Mouse (Mus musculus): ENCODE results near the gene Dgki.

The Dgki gene

GRCm38 (mm10) chr6:37011597-37011996, 288.4 kb downstream of the Dgki start:
- DNase-seq (ENCODE audit: low spot score in 2 of 2), result no peak

DNA sequence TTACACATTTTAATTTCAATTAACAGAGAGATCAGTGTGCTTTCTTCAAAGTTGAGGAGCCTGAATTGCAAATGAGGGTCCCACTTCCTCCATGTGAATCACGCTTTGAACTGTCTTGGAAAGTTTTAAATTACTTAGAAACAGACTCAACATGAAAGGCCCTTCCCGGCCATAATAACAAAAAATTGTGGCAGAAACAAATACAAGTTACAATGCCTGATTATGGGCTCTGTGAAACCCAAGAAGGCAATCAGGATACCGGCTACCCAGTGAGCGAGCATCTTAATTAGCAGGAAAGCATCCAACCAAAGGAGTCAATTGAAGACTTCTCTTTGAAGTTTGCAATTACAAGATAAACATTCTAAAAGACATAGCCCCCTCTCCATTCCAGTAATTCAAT, 292.4 kb downstream of the Dgki start:
- no peak for DNase-seq (ENCODE audit: low spot score in 2 of 2)

DNA sequence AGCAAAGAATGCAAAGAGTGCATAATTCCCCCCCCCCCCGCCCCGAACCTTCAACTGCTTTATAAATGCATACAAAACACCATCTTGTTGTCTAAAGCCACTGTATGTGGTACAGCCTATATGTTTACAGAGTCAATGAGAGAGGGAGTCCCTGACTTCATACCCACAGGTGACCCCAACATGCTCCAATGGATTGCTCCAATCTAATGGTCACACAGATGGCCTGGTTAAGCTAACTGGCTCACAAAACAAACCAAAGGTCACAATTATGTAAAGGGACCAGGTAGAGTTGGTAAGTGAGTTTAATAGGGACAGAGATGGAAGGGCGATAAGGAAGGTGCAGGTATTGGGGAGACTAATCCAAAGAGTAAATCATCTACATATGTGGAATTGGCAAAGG, 295.1 kb downstream of the Dgki start:
- no peak for DNase-seq (ENCODE audit: low spot score in 2 of 2)

DNA sequence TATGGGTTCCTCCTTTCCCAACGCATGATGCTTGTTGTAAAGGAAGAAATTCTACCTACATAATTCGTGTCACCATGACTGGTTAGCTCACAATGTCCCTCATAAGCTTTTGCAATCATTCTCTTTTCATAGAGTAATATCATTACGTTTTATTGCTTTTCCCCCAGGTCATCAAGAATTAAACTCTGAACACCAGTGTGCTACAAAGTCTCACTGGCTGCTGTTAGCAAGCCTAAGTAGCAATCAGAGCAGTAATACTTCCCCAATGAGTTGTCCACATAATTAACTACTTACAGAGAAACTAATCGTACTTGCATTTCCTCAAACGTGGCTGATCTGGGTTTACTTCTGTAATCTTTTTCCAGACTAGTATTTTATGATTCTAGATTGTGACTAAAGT, 296.7 kb downstream of the Dgki start:
- no peak for DNase-seq (ENCODE audit: low spot score in 2 of 2)

DNA sequence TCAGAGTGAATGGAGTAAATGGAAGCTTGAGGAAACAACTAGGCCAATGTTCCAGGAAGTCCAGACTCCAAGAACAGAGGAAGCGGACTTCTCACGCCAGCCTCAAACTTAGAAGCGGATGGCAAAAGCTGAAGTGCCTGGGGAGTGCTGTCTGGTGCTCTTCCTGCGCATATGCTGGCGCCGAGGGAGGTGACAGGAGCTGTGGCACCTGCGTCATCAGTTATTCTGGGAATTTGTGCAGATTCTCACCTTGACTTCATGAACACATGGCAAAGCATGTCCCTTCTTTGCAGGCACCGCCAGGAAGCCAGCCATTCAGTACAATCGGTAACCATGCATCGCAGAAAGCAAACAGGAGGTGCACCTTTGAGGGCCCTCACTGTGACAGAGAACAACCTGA, 301.0 kb downstream of the Dgki start:
- DNase-seq (ENCODE audit: low spot score in 2 of 2), result no peak

DNA sequence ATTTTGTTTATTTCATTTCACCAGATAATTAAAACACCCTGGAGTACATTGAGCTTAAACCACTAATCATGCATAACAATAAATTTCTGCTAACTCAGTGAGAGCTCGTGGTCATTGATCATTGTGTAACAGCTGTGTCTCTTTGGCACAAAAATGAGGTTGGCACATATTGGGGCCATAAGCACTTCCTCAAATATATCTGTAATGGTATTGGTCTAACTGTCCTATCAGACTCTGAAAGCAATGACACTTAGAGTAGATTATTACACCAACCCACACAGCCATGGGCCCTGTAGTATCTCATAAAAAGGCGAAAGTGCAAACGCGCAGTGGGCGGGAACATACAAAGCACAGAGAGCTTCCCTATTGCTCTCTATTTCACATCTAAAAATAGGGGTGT, 305.7 kb downstream of the Dgki start:
- DNase-seq (ENCODE audit: low spot score in 2 of 2), result no peak

- DNase-seq (ENCODE audit: low spot score in 2 of 2), result no peak
Observed at GRCm38 (mm10) chr6:36990186-36990585, 309.8 kb downstream of the Dgki start.

GRCm38 (mm10) chr6:36988800-36989199, 311.2 kb downstream of the Dgki start:
- DNase-seq (ENCODE audit: low spot score in 2 of 2), result no peak

GRCm38 (mm10) chr6:36981646-36982045, 318.3 kb downstream of the Dgki start:
- peak; percentile 53 to 57 for DNase-seq (ENCODE audit: low spot score in 2 of 2)

DNA sequence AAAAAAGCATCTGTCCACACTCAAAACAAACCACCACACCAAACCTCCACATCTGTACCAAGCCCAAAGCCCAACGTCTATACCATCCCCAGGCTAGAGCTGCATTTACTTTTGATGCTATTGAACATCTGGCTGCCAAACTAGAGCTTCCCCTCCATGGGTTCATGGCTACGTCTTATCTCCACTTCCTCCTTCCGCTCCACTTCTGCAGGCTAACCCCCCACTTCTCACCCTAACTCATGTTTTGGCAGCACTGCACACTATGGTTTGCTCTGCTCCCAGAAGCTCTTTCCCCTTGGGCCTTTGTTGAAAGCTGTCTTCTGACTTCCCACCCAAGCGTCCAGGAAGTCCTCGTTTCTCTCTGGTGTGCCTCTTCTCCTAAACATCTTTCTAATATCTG, 319.5 kb downstream of the Dgki start:
- peak; percentile 3 to 23 for DNase-seq (ENCODE audit: low spot score in 2 of 2)

- peak in 1 of 2 experiments; percentile 7 for DNase-seq (ENCODE audit: low spot score in 2 of 2)
Observed at GRCm38 (mm10) chr6:36978176-36978575, 321.8 kb downstream of the Dgki start.

GRCm38 (mm10) chr6:36973096-36973495, 326.9 kb downstream of the Dgki start:
- no peak for DNase-seq (ENCODE audit: low spot score in 2 of 2)

- no peak for DNase-seq (ENCODE audit: low spot score in 2 of 2)
Observed at GRCm38 (mm10) chr6:36972494-36972893, 327.5 kb downstream of the Dgki start.

- DNase-seq (ENCODE audit: low spot score in 2 of 2), result no peak
Observed at GRCm38 (mm10) chr6:36969249-36969885, 330.6 kb downstream of the Dgki start.

DNA sequence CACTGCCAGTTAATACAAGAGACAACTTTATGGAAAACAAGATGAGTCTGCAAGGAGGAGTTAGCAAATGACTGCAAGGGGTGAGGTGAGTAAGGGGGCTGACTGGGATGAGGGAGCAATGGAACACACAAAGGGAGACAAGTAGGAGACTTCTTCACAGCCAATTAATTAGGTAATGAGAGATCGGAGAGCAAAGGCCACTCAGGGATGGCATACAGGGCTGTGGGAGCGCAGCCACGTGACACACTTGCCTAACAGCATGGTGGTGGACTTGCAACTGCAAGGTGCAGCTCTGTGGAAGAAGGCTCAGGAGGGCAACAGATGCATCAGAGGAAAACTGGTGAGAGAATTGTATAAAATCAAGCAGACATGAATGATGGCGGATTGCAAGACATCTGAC, 339.3 kb downstream of the Dgki start:
- no peak for DNase-seq (ENCODE audit: low spot score in 2 of 2)

DNA sequence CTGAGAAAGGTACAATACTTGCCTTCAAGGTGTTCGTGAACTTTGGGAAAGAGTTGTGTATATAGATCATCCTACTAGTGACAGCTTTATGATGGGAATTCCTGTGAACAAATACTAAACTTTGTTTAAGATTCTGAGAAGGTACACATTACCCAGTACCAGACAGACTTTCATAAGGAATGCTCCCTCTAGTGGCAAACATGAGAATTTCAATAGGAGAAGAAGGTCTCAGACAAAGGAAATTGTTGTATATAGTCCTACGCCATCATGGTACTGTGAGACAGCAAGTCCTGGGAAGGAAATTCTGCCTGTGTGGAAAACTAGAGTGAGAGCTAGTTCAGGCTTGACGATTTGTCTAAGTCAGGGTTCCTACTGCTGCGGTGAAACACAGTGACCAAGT, 344.7 kb downstream of the Dgki start:
- DNase-seq (ENCODE audit: low spot score in 2 of 2), result no peak

DNA sequence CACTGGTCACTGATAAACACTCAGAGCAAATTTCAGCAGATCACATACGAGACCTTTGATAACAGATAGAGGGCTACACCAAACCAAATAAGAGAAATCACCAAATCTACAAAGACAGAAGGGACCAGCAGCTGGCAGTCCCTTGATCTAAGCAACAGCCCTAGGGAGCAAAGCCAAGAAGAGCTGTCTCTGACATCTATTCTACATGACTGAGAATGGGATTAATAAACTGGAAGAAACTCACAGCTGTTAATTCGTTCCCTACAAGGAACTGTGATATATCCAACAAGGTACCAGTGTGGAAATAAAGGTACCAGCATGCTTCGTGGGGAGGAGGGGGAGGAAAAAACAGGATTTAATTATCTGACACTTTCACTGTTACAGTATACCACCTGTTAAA, 349.3 kb downstream of the Dgki start:
- no peak for DNase-seq (ENCODE audit: low spot score in 2 of 2)

DNA sequence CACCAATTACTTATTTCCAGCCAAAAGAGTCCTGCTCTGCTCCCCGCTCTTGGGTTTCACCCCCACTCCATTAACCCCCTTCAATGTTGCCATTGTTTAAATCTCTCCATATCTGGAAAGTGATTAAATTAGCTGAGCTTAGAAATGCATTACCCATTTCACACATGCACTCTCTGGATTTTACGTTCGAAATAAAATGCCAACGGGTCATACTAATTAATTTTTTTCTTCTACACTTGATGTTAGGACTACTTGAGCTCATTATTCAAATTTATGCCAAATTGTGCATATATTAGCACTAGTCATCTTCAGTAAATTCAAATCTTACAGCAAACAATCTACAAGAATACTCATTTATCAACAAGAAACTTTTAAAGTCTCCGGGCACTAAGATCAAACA, 352.1 kb downstream of the Dgki start:
- DNase-seq (ENCODE audit: low spot score in 2 of 2), result no peak

- no peak for DNase-seq (ENCODE audit: low spot score in 2 of 2)
Observed at GRCm38 (mm10) chr6:36937527-36937926, 362.5 kb downstream of the Dgki start.

- no peak for DNase-seq (ENCODE audit: low spot score in 2 of 2)
Observed at GRCm38 (mm10) chr6:36936816-36937215, 363.2 kb downstream of the Dgki start.

GRCm38 (mm10) chr6:36931473-36931872, 368.5 kb downstream of the Dgki start:
- DNase-seq (ENCODE audit: low spot score in 2 of 2), result no peak

GRCm38 (mm10) chr6:36929781-36930180, 370.2 kb downstream of the Dgki start:
- DNase-seq (ENCODE audit: low spot score in 2 of 2), result no peak

DNA sequence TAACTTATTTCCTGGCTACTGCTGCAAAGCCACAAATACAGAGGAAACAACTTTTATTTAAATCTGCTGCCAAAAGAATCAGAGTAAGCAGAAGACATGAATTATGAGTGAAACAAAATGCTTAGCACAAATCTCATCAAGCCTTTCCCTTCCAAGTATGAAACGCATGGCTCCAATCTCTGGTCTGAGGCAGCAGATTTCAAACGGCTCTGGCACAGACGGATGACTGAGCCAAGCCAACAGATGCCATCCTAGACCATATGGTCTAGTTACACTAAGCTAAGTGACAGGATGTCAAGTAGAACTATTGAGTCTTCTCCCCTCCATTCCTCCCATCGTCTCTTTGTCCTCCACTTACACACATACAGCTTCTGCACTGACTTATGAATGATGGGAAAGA, 373.5 kb downstream of the Dgki start:
- no peak for DNase-seq (ENCODE audit: low spot score in 2 of 2)

GRCm38 (mm10) chr6:36922006-36922405, 378.0 kb downstream of the Dgki start:
- no peak for DNase-seq (ENCODE audit: low spot score in 2 of 2)

Data from heart, adult 9 months (tissue).